Mouse (Mus musculus): ENCODE measurements around the gene Dhx32.

- TF ChIP-seq EP300 (IDR thresholded peaks at IDR 0.05; ENCODE audit: insufficient read depth, low read depth, low read length) (no peak), POLR2A (IDR thresholded peaks at IDR 0.05; ENCODE audit: insufficient read depth, low read depth, low read length) (no peak), CTCF (IDR thresholded peaks at IDR 0.05) (no peak)
Observed at GRCm38 (mm10) chr7:133679439-133679838, 103.1 kb downstream of the Dhx32 start.
